Mouse (Mus musculus): ENCODE results near the gene Tex38.

The Tex38 gene

GRCm38 (mm10) chr4:115767647-115768467 is 13.0 kb downstream of the Tex38 start:
- DNase-seq (ENCODE audit: low spot score in 2 of 2): no peak

DNA sequence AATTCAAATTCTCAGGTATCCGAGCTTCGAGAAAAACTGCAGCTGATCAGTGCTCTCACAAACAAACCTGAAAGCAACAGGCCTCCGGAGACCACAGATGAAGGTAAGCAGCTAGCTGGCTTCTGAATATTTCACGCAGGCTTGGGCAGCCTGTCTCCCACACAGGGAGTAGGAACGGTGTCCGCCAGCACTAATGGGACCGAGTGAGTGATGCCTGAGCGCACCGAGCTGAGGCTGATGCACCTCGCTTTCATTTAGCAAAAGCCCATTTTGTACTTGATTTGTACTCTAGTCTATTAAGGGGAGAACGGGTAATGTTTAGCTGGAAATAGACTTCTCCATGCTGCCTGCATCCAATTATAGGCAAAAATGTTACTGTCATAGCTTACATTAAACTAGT is 16.2 kb downstream of the Tex38 start:
- no peak for DNase-seq (ENCODE audit: low spot score in 2 of 2)

DNA sequence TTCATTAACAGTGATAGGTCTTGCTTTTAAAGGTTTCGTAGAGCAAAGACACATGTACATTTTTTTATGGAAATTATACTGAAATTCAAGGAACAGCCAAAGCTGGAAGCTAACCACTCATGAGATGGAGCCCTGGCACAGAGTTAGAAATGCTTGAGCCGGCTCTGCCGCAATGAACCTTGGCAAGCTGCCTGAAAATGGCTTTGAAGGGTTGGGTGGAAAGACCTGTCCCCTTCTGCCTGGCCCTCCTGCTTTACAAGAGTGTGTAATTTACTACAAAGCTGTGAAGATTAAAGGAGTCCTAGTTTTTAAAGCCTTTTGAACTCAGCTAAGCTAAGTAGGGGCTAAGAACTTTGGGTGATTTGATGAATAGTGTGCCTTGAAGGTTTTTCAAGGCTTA is 19.6 kb downstream of the Tex38 start:
- no peak for DNase-seq (ENCODE audit: low spot score in 2 of 2)

GRCm38 (mm10) chr4:115754851-115755250 is 26.0 kb downstream of the Tex38 start:
- no peak for DNase-seq (ENCODE audit: low spot score in 2 of 2)

GRCm38 (mm10) chr4:115754101-115754500 is 26.7 kb downstream of the Tex38 start:
- no peak for DNase-seq (ENCODE audit: low spot score in 2 of 2)

DNA sequence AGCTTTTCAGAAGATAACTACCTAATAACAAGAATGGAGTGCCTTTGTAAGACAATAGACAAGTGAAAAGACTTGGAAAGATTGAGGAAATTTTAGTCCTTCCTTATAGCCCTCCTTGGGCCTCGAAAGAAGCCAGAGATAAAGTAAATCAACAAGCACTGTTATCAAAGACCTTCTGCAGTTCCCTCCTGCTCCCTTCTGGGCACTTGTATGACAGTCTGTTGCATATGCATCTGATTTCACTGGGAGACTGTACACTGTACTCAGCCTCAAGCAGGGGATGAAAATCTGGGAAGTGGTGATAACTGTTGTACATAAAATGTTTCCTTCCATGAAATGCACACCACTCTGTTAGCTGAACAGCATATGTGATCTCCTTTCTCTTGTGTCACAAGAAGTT is 31.5 kb downstream of the Tex38 start:
- no peak for DNase-seq (ENCODE audit: low spot score in 2 of 2)

DNA sequence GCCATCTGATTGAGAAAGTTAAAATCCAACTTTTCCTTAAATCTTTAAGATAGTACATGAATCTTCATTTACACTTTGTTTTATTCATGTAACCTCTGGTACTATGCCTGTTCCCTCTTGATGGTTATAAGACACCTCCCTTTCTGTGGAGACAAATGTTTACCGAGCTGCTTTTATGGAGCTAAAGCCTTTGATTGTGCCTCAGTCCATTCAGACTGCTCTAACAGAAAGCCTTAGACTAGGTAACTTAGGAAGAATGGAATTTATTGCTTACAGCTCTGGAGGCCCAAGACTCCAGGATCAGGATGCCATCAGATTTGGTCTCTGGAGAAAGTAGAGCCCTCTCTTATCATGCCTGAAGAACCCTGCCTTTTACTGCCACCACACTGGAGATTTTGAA is 32.6 kb downstream of the Tex38 start:
- DNase-seq (ENCODE audit: low spot score in 2 of 2): no peak

DNA sequence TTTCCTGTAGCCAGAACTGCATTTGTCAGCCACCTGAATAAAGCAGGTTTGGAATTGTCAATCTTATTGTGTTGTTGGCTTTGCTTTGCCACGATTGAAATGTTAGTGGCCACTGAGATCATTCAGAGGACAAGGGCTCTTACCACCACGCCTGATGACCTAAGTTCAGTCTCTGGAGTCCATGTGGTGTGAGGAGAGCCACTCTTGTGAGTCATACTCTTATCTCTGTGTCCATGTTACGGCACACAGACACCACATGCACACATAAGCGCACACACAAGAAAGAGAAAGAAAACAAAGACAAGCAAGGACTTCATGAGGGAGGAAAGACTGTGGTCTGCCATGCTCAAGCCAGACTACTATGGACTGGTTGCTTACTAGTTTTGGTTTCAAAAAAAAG is 37.7 kb downstream of the Tex38 start:
- no peak for DNase-seq (ENCODE audit: low spot score in 2 of 2)

- no peak for DNase-seq (ENCODE audit: low spot score in 2 of 2)
Observed at GRCm38 (mm10) chr4:115742658-115743057, 38.2 kb downstream of the Tex38 start.

DNA sequence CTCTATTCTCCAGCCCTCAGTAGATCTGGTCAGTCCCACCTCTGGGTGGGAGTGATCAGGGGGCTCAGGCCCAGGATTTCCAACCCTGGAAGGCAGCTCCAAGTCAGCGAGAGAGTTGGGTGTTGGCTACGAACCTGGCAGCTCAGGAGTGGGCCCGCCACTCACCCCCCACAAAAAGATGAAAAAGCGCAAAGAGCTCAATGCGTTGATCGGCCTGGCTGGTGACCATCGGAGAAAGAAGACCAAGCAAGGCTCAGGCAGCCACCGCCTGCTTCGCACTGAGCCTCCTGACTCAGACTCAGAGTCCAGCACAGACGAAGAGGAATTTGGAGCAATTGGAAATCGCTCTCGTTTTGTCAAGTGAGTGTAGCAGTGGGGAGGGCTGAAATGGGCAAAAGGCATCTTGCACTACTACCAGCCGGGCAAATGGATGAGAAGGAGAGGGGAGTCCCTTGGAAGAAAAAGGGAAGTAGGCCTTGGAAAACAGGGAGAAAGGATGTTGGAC is 42.3 kb downstream of the Tex38 start:
- DNase-seq (ENCODE audit: low spot score in 2 of 2): no peak

- DNase-seq (ENCODE audit: low spot score in 2 of 2): peak; percentile 97 to 98
Observed at GRCm38 (mm10) chr4:115737551-115738041, 43.2 kb downstream of the Tex38 start, which contains the start of gene Efcab14. Efcab14 (plus strand) TSS chr4:115737744.

- no peak for DNase-seq (ENCODE audit: low spot score in 2 of 2)
Observed at GRCm38 (mm10) chr4:115734867-115735266, 46.0 kb downstream of the Tex38 start.

DNA sequence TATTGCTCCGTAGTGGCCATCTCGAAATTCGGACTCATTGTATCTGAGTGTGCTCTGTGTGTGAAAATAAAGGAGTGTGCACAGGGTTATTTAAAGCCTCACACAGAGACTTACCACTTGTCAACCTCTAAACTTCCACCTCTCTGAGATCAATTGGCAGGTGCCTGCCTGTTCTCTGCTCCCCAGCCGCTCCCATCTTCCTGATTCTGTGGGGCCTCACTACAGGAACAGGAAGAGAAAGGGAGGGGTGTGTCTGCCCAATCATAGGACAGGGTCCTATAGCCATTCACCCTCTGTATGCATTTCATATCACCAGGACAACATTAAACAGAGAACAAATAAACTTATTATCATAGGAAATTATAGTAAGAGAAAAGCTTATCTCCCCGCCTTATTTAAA is 47.1 kb downstream of the Tex38 start:
- DNase-seq (ENCODE audit: low spot score in 2 of 2): no peak

- DNase-seq (ENCODE audit: low spot score in 2 of 2): no peak
Observed at GRCm38 (mm10) chr4:115732223-115732818, 48.5 kb downstream of the Tex38 start.

DNA sequence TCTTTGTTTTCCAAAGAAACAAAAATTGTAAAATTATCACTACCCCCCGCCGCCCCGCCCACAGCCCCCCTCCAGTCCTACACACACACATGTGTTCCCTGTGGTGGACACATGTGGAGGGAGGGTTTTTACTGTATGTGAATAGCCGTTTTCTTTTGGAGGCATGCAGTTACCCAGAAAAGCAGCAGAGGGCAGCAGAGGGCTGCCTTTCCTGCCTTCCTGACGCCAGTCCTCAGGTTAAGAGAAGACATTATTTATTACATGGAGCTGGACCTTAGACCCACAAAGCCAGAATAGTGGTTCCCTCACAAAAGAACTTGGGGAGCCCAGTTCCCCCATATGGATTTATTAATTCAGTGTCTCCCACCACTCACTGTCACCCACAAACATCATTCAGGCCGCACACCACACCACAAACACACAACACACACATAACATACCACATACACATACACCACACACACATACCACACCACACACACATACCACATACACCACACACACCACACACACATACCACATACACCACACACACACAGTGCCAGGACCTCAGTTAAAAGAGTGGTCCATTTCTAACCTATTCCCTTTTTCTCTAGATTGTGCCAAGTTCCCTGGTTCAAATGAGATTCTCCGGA is 49.1 kb downstream of the Tex38 start:
- peak; percentile 63 to 79 for DNase-seq (ENCODE audit: low spot score in 2 of 2)

Data from natural killer cell, adult 2 months (primary cell).